Mouse (Mus musculus) E14TG2a.4 (cell line): Measurements from ENCODE around the gene B4galnt3.

ENCODE experiments used
- CTCF ChIP-seq: conservative IDR thresholded peaks from 2 replicates; pipeline ENCODE4 v1.5.1; 2014; ENCODE audit warnings: low read length
- NANOG ChIP-seq: IDR thresholded peaks from 2 replicates; pipeline ENCODE4 v1.6.1; 2014; ENCODE audit warnings: borderline replicate concordance, low read length, mixed read lengths
- POU5F1 ChIP-seq: IDR thresholded peaks from 2 replicates; pipeline ENCODE4 v1.6.1; 2014; ENCODE audit warnings: low read length, borderline replicate concordance

- TF ChIP-seq CTCF (no peak), POU5F1 (no peak), NANOG (no peak)
Observed at GRCm38 (mm10) chr6:120187587-120188176, 106.7 kb downstream of the B4galnt3 start.
